Mouse (Mus musculus) neural tube, embryonic 13.5 days (tissue): ENCODE measurements around the gene Treml1. TPM values are rescaled to one million over a fixed set of nuclear protein-coding genes. Genes with fewer than 3 reads are reported as not detected.
"Not testable (repeated sequence)": the region's sequence is repeated elsewhere in the genome, so short reads cannot be mapped to it uniquely, and the experiment has no call there.

Experiments used
- ATAC-seq: fragments of 200-750 bp; cut with Nextera tagmentation; 2 replicates; pipeline ENCODE4 v1.8.0; 2017; ENCODE audit warnings: low read depth, mild to moderate bottlenecking, moderate TSS enrichment, moderate library complexity
- H3K27ac ChIP-seq: fragments of 300-500 bp; sonication (generic); replicated peaks from 2 replicates; pipeline ENCODE4 v1.5.1; 2015; ENCODE audit warnings: moderate library complexity, mild to moderate bottlenecking, inconsistent platforms
- H3K27me3 ChIP-seq: fragments of 300-500 bp; sonication (generic); 2 replicates; pipeline ENCODE4 v1.6.1; 2015; ENCODE audit warnings: mild to moderate bottlenecking, inconsistent platforms
- H3K36me3 ChIP-seq: fragments of 300-500 bp; sonication (generic); 2 replicates; pipeline ENCODE4 v1.6.1; 2015; ENCODE audit warnings: mild to moderate bottlenecking, inconsistent platforms
- H3K4me1 ChIP-seq: fragments of 300-500 bp; sonication (generic); replicated peaks from 2 replicates; pipeline ENCODE4 v1.6.1; 2015; ENCODE audit warnings: inconsistent platforms
- H3K4me2 ChIP-seq: fragments of 300-500 bp; sonication (generic); 2 replicates; pipeline ENCODE4 v1.6.1; 2015; ENCODE audit warnings: inconsistent platforms, mild to moderate bottlenecking, moderate library complexity
- H3K4me3 ChIP-seq: fragments of 300-500 bp; sonication (generic); 2 replicates; pipeline ENCODE4 v1.5.1; 2015; ENCODE audit warnings: mild to moderate bottlenecking, inconsistent platforms
- H3K9ac ChIP-seq: fragments of 300-500 bp; sonication (generic); 2 replicates; pipeline ENCODE4 v1.6.1; 2015; ENCODE audit warnings: moderate library complexity, mild to moderate bottlenecking, inconsistent platforms
- H3K9me3 ChIP-seq: fragments of 300-500 bp; sonication (generic); 2 replicates; pipeline ENCODE4 v1.6.1; 2016; ENCODE audit warnings: inconsistent platforms
- WGBS: fragments of 180-500 bp; shearing (Covaris S2); methylation state at CpG from one replicate; pipeline ENCODE4 v1.1.7; 2015; 5-methylcytosine and 5-hydroxymethylcytosine counted together
- polyA plus RNA-seq: library from polyadenylated mRNA; unstranded; fragments of >200 nt; fragmentation: Nextera tagmentation; extraction: Ambion mirVana; gene quantifications from 2 replicates; pipeline ENCODE4 v1.2.1, GENCODE M21; 2015

Treml1 gene
- 0.99 and 1.2 TPM in 2 replicates for polyA plus RNA-seq

GRCm38 (mm10) chr17:48359616-48360015 lies at the start of gene Treml1:
Gene Treml1 (plus strand): TSS chr17:48359916.
- H3K27me3 ChIP-seq, result no peaks in the 10 kb centered on the region

GRCm38 (mm10) chr17:48312124-48312523 lies 47.6 kb upstream of the Treml1 start:
- Histone ChIP-seq H3K9me3 (no peaks in the 10 kb centered on the region), H3K9ac (no peak overlapping the region), H3K4me3 (no peak overlapping the region), H3K27ac (no peak overlapping the region), H3K36me3 (no peaks in the 10 kb centered on the region), H3K4me2 (no peak overlapping the region), H3K4me1 (no peaks in the 10 kb centered on the region), H3K27me3 (no peaks in the 10 kb centered on the region)
- 73% methylated on average over 2 of the region's 2 CpGs for WGBS
- ATAC-seq, result no peak

More at GRCm38 (mm10) chr17:48359616-48360015, at the start of gene Treml1:
- WGBS, result 87% methylated on average over 7 of the region's 7 CpGs
- H3K4me2 ChIP-seq, result no peak within 1 kb of the TSS
- no peak within 1 kb of the TSS for H3K27ac ChIP-seq
- no peak within 1 kb of the TSS for H3K4me3 ChIP-seq
- no peak within 1 kb of the TSS for H3K9ac ChIP-seq
- no peak for ATAC-seq
- H3K9me3 ChIP-seq, result no peaks in the 10 kb centered on the region
- no peaks in the 10 kb centered on the region for H3K4me1 ChIP-seq
- no peaks in the 10 kb centered on the region for H3K36me3 ChIP-seq

GRCm38 (mm10) chr17:48315905-48316579 lies 43.7 kb upstream of the Treml1 start, which contains the start of gene B430306N03Rik:
Gene B430306N03Rik (plus strand): TSS chr17:48316141.
- H3K4me2 ChIP-seq, H3K27me3 ChIP-seq, ATAC-seq, H3K9ac ChIP-seq, H3K4me3 ChIP-seq, H3K27ac ChIP-seq, H3K9me3 ChIP-seq, H3K4me1 ChIP-seq, H3K36me3 ChIP-seq: not testable (repeated sequence)
- WGBS, result 86% methylated on average over 3 of the region's 3 CpGs

- H3K36me3 ChIP-seq, result no peaks in the 10 kb centered on the region
- no peak overlapping the region for H3K27ac ChIP-seq
- no peak overlapping the region for H3K9ac ChIP-seq
- H3K4me2 ChIP-seq, result no peak overlapping the region
- H3K27me3 ChIP-seq, result no peaks in the 10 kb centered on the region
- WGBS, result 96% methylated on average over 1 of the region's 1 CpGs
- H3K9me3 ChIP-seq, result no peaks in the 10 kb centered on the region
- no peak overlapping the region for H3K4me3 ChIP-seq
- H3K4me1 ChIP-seq, result no peaks in the 10 kb centered on the region
- no peak for ATAC-seq
Measured at GRCm38 (mm10) chr17:48318686-48319085, 41.0 kb upstream of the Treml1 start.

- no peaks in the 10 kb centered on the region for H3K4me1 ChIP-seq
- H3K36me3 ChIP-seq, result no peaks in the 10 kb centered on the region
- no peak overlapping the region for H3K4me3 ChIP-seq
- H3K27me3 ChIP-seq, result no peaks in the 10 kb centered on the region
- 94% methylated on average over 2 of the region's 2 CpGs for WGBS
- H3K27ac ChIP-seq, result no peak overlapping the region
- H3K4me2 ChIP-seq, result no peak overlapping the region
- no peaks in the 10 kb centered on the region for H3K9me3 ChIP-seq
- no peak for ATAC-seq
- H3K9ac ChIP-seq, result no peak overlapping the region
Measured at GRCm38 (mm10) chr17:48321279-48321678, 38.4 kb upstream of the Treml1 start.

GRCm38 (mm10) chr17:48323236-48323635 lies 36.5 kb upstream of the Treml1 start:
- no peak overlapping the region for H3K4me3 ChIP-seq
- 56% methylated on average over 3 of the region's 3 CpGs for WGBS
- no peak for ATAC-seq
- H3K4me1 ChIP-seq, result no peaks in the 10 kb centered on the region
- H3K4me2 ChIP-seq, result no peak overlapping the region
- H3K27ac ChIP-seq, result no peak overlapping the region
- no peaks in the 10 kb centered on the region for H3K9me3 ChIP-seq
- H3K36me3 ChIP-seq, result no peaks in the 10 kb centered on the region
- H3K27me3 ChIP-seq, result no peaks in the 10 kb centered on the region
- H3K9ac ChIP-seq, result no peak overlapping the region

GRCm38 (mm10) chr17:48324258-48324657 lies 35.5 kb upstream of the Treml1 start:
- Histone ChIP-seq H3K36me3 (no peaks in the 10 kb centered on the region), H3K9ac (no peak overlapping the region), H3K4me3 (no peak overlapping the region), H3K27me3 (no peaks in the 10 kb centered on the region), H3K4me1 (no peaks in the 10 kb centered on the region), H3K9me3 (no peaks in the 10 kb centered on the region), H3K4me2 (no peak overlapping the region), H3K27ac (no peak overlapping the region)
- WGBS, result 93% methylated on average over 5 of the region's 5 CpGs
- ATAC-seq, result no peak

GRCm38 (mm10) chr17:48325093-48325492 lies 34.6 kb upstream of the Treml1 start:
- no peaks in the 10 kb centered on the region for H3K9me3 ChIP-seq
- H3K4me1 ChIP-seq, result no peaks in the 10 kb centered on the region
- H3K36me3 ChIP-seq, result no peaks in the 10 kb centered on the region

GRCm38 (mm10) chr17:48325638-48326037 lies 34.1 kb upstream of the Treml1 start:
- H3K36me3 ChIP-seq, result no peaks in the 10 kb centered on the region
- WGBS, result 92% methylated on average over 11 of the region's 11 CpGs
- no peak overlapping the region for H3K9ac ChIP-seq
- no peaks in the 10 kb centered on the region for H3K27me3 ChIP-seq
- no peak overlapping the region for H3K4me3 ChIP-seq
- H3K27ac ChIP-seq, result no peak overlapping the region
- H3K9me3 ChIP-seq, result no peaks in the 10 kb centered on the region
- no peak overlapping the region for H3K4me2 ChIP-seq
- no peaks in the 10 kb centered on the region for H3K4me1 ChIP-seq
- ATAC-seq, result no peak

More at GRCm38 (mm10) chr17:48325093-48325492, 34.6 kb upstream of the Treml1 start:
- Histone ChIP-seq H3K27me3 (no peaks in the 10 kb centered on the region), H3K4me3 (no peak overlapping the region), H3K4me2 (no peak overlapping the region), H3K9ac (no peak overlapping the region), H3K27ac (no peak overlapping the region)
- 91% methylated on average over 6 of the region's 6 CpGs for WGBS
- ATAC-seq, result no peak

GRCm38 (mm10) chr17:48326656-48327055 lies 33.1 kb upstream of the Treml1 start:
- WGBS, result 91% methylated on average over 4 of the region's 4 CpGs
- no peak for ATAC-seq
- Histone ChIP-seq H3K9ac (no peak overlapping the region), H3K4me2 (no peak overlapping the region), H3K4me1 (no peaks in the 10 kb centered on the region), H3K36me3 (no peaks in the 10 kb centered on the region), H3K27me3 (no peaks in the 10 kb centered on the region), H3K27ac (no peak overlapping the region), H3K4me3 (no peak overlapping the region), H3K9me3 (no peaks in the 10 kb centered on the region)

- H3K27me3 ChIP-seq, result no peaks in the 10 kb centered on the region
- no peak overlapping the region for H3K27ac ChIP-seq
- no peak overlapping the region for H3K4me2 ChIP-seq
- no peaks in the 10 kb centered on the region for H3K36me3 ChIP-seq
- 90% methylated on average over 2 of the region's 2 CpGs for WGBS
- H3K9ac ChIP-seq, result no peak overlapping the region
- no peaks in the 10 kb centered on the region for H3K9me3 ChIP-seq
- H3K4me1 ChIP-seq, result no peaks in the 10 kb centered on the region
- no peak for ATAC-seq
- no peak overlapping the region for H3K4me3 ChIP-seq
Measured at GRCm38 (mm10) chr17:48332524-48332923, 27.2 kb upstream of the Treml1 start.

- Histone ChIP-seq H3K9me3 (no peaks in the 10 kb centered on the region), H3K27me3 (no peaks in the 10 kb centered on the region), H3K4me2 (no peak overlapping the region), H3K36me3 (no peaks in the 10 kb centered on the region), H3K4me1 (no peaks in the 10 kb centered on the region), H3K27ac (no peak overlapping the region), H3K4me3 (no peak overlapping the region), H3K9ac (no peak overlapping the region)
- ATAC-seq, result no peak
- 88% methylated on average over 4 of the region's 4 CpGs for WGBS
Measured at GRCm38 (mm10) chr17:48334186-48334585, 25.5 kb upstream of the Treml1 start.

- Histone ChIP-seq H3K4me1 (no peaks in the 10 kb centered on the region), H3K4me2 (no peak overlapping the region), H3K9me3 (no peaks in the 10 kb centered on the region), H3K4me3 (no peak overlapping the region), H3K27ac (no peak overlapping the region), H3K36me3 (no peaks in the 10 kb centered on the region), H3K27me3 (no peaks in the 10 kb centered on the region), H3K9ac (no peak overlapping the region)
- 3% methylated on average over 6 of the region's 6 CpGs for WGBS
- no peak for ATAC-seq
Measured at GRCm38 (mm10) chr17:48336857-48337256, 22.9 kb upstream of the Treml1 start.
